Mouse (Mus musculus) limb, embryonic 15.5 days (tissue): Measurements from ENCODE around the gene Epm2aip1. TPM values are rescaled to one million over a fixed set of nuclear protein-coding genes. Genes with fewer than 3 reads are reported as not detected.
A peak's percentile ranks its signal among the peaks of the same experiment; 100 is the strongest.

Experiments
- ATAC-seq: fragments of 200-750 bp; cut with Nextera tagmentation; 2 replicates; pipeline ENCODE4 v1.8.0; 2017; ENCODE audit warnings: low read depth, moderate TSS enrichment; ENCODE audit not compliant: insufficient number of reproducible peaks, low FRiP score, low TSS enrichment
- H3K27ac ChIP-seq: fragments of 300-500 bp; sonication (generic); 2 replicates; pipeline ENCODE4 v1.5.1; 2015; ENCODE audit warnings: moderate library complexity, mild to moderate bottlenecking, inconsistent platforms
- H3K27me3 ChIP-seq: fragments of 300-500 bp; sonication (generic); 2 replicates; pipeline ENCODE4 v1.6.1; 2015; ENCODE audit warnings: inconsistent platforms
- H3K36me3 ChIP-seq: fragments of 300-500 bp; sonication (generic); 2 replicates; pipeline ENCODE4 v1.6.1; 2015; ENCODE audit warnings: inconsistent platforms
- H3K4me1 ChIP-seq: fragments of 300-500 bp; sonication (generic); 2 replicates; pipeline ENCODE4 v1.6.1; 2015; ENCODE audit warnings: inconsistent platforms
- H3K4me2 ChIP-seq: fragments of 300-500 bp; sonication (generic); 2 replicates; pipeline ENCODE4 v1.6.1; 2015; ENCODE audit warnings: mild to moderate bottlenecking, inconsistent platforms
- H3K4me3 ChIP-seq: fragments of 300-500 bp; sonication (generic); 2 replicates; pipeline ENCODE4 v1.5.1; 2015; ENCODE audit warnings: mild to moderate bottlenecking, inconsistent platforms
- H3K9ac ChIP-seq: fragments of 300-500 bp; sonication (generic); 2 replicates; pipeline ENCODE4 v1.6.1; 2015; ENCODE audit warnings: inconsistent platforms
- H3K9me3 ChIP-seq: fragments of 300-500 bp; sonication (generic); 2 replicates; pipeline ENCODE4 v1.6.1; 2016; ENCODE audit warnings: inconsistent platforms
- WGBS: fragments of 180-500 bp; shearing (Covaris S2); methylation state at CpG from one replicate; pipeline ENCODE4 v1.1.7; 2015; 5-methylcytosine and 5-hydroxymethylcytosine counted together
- polyA plus RNA-seq: library from polyadenylated mRNA; unstranded; fragments of >200 nt; fragmentation: Nextera tagmentation; extraction: Ambion mirVana; gene quantifications from 2 replicates; pipeline ENCODE4 v1.2.1, GENCODE M21; 2015

The Epm2aip1 gene
- polyA plus RNA-seq, 1 experiment from 2014 or later = 30.0 TPM

DNA sequence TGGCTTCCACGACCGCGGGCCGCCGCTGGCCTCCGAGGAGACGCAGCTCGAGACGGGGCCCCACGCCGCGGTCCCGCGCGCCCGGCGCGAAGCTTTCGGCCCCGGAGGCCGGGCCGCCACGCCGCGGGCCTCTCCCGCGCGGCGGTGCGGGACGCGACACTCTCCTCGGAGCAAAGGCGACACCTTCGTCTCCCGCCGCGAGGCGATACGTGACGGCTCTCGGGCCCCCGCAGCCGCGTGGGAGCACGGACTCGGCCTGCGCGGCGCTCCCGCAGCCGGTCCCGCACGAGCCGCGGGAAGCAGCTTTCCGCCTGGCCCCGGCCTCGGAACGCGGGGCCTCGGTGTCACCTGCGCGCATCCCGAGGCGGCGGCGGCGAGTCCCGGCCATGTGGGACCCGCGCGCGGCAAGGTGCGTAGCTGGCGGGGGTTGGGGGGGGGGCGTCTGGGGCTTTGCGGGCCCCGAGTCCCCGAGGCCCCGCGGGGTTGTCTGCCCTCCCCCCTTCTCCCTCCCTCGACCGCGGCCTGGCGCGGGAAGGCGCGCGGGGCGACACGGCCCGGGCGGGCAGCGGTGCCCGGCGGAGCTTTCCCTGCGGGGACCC lies 40.2 kb downstream of the Epm2aip1 start:
- ATAC-seq = no peak
- H3K27ac ChIP-seq = no peak overlapping the region
- no peaks in the 10 kb centered on the region; the same call in 1 of the 2 replicates for H3K9me3 ChIP-seq
- H3K9ac ChIP-seq = 0 out of 2 replicates have a peak overlapping the region, but pooled peaks have one; percentile 14
- peaks cover 20% of the 10 kb centered on the region for H3K4me1 ChIP-seq
- peak overlapping the region; percentile 97 for H3K4me2 ChIP-seq
- peak overlapping the region; percentile 49 for H3K4me3 ChIP-seq
- no peaks in the 10 kb centered on the region for H3K36me3 ChIP-seq
- WGBS = under 1% methylated on average over 60 of the region's 98 CpGs
- peaks cover 59% of the 10 kb centered on the region for H3K27me3 ChIP-seq

GRCm38 (mm10) chr9:111312442-111313141 lies 40.9 kb downstream of the Epm2aip1 start:
- Histone ChIP-seq H3K9ac (0 out of 2 replicates have a peak overlapping the region, but pooled peaks have one; percentile 14), H3K27me3 (peaks cover 59% of the 10 kb centered on the region), H3K4me3 (peak overlapping the region; percentile 49), H3K9me3 (no peaks in the 10 kb centered on the region; the same call in 1 of the 2 replicates), H3K4me1 (peaks cover 20% of the 10 kb centered on the region), H3K36me3 (no peaks in the 10 kb centered on the region), H3K4me2 (peak overlapping the region; percentile 97), H3K27ac (no peak overlapping the region)
- under 1% methylated on average over 33 of the region's 59 CpGs for WGBS
- no peak for ATAC-seq

GRCm38 (mm10) chr9:111313299-111313698 lies 41.6 kb downstream of the Epm2aip1 start:
- Histone ChIP-seq H3K4me3 (no peak overlapping the region), H3K9ac (no peak overlapping the region), H3K27ac (no peak overlapping the region), H3K4me1 (peaks cover 20% of the 10 kb centered on the region), H3K36me3 (no peaks in the 10 kb centered on the region), H3K27me3 (peaks cover 59% of the 10 kb centered on the region), H3K9me3 (no peaks in the 10 kb centered on the region; the same call in 1 of the 2 replicates), H3K4me2 (no peak overlapping the region)
- ATAC-seq = no peak
- WGBS = 11% methylated on average over 6 of the region's 6 CpGs

DNA sequence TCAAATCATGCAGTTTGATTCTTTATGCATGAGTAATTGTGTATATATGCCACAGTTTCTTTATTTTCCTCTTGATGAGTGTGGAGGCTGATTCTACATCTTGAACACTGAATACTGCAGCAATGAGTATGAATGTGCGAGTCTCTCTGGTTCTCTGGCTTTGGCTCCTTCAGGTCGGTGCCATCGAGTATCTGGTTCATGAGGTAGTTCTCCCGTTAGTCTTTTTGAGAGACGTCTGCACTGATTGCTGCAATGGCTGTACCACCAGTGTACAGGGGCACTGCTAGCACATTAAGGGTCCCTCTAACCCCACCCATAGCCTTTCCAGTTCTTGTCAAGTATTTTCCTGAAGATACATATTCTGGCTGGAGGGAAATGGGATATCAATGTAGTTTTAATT lies 42.1 kb downstream of the Epm2aip1 start:
- Histone ChIP-seq H3K4me3 (no peak overlapping the region), H3K27me3 (peaks cover 59% of the 10 kb centered on the region), H3K4me2 (no peak overlapping the region), H3K9ac (no peak overlapping the region), H3K27ac (no peak overlapping the region), H3K4me1 (peaks cover 20% of the 10 kb centered on the region), H3K9me3 (no peaks in the 10 kb centered on the region; the same call in 1 of the 2 replicates), H3K36me3 (no peaks in the 10 kb centered on the region)
- 24% methylated on average over 5 of the region's 5 CpGs for WGBS
- ATAC-seq = no peak

DNA sequence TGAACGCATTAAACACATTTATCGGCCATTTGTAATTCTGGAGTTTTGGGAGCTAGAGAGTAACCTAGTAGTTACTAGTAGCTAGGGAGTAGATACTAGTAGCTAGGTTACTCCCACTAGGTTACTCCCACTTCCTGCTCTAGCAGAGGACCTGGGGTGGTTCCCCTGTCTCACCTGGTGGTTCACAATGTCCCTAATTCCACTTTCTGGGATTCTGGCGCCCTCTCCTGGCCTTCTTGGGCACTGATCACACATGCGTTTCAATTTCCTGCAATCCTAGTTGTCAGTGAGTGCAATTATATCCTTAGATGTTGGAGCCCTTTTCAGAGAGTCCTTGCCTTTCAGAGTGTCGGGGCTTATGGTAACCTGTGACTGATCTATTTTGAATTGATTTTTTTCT lies 42.5 kb downstream of the Epm2aip1 start:
- peaks cover 20% of the 10 kb centered on the region for H3K4me1 ChIP-seq
- peaks cover 55% of the 10 kb centered on the region for H3K27me3 ChIP-seq
- H3K9ac ChIP-seq = no peak overlapping the region
- no peak for ATAC-seq
- no peak overlapping the region for H3K4me3 ChIP-seq
- 34% methylated on average over 5 of the region's 5 CpGs for WGBS
- no peak overlapping the region for H3K4me2 ChIP-seq
- H3K9me3 ChIP-seq = no peaks in the 10 kb centered on the region; the same call in 1 of the 2 replicates
- H3K27ac ChIP-seq = no peak overlapping the region
- no peaks in the 10 kb centered on the region for H3K36me3 ChIP-seq

GRCm38 (mm10) chr9:111320912-111321311 lies 49.2 kb downstream of the Epm2aip1 start:
- H3K4me3 ChIP-seq = no peak overlapping the region
- no peaks in the 10 kb centered on the region for H3K4me1 ChIP-seq
- H3K9ac ChIP-seq = no peak overlapping the region
- WGBS = 71% methylated on average over 4 of the region's 4 CpGs
- H3K4me2 ChIP-seq = no peak overlapping the region
- H3K27me3 ChIP-seq = 0 out of 2 replicates have a peak, but pooled peaks cover 3% of the 10 kb centered on the region
- no peaks in the 10 kb centered on the region for H3K36me3 ChIP-seq
- no peak for ATAC-seq
- no peak overlapping the region for H3K27ac ChIP-seq
- no peaks in the 10 kb centered on the region for H3K9me3 ChIP-seq

- Histone ChIP-seq H3K27me3 (no peaks in the 10 kb centered on the region), H3K27ac (no peak overlapping the region), H3K4me3 (no peak overlapping the region), H3K4me1 (no peaks in the 10 kb centered on the region), H3K9ac (no peak overlapping the region), H3K36me3 (no peaks in the 10 kb centered on the region), H3K9me3 (no peaks in the 10 kb centered on the region), H3K4me2 (no peak overlapping the region)
- no peak for ATAC-seq
- 86% methylated on average over 2 of the region's 2 CpGs for WGBS
Observed at GRCm38 (mm10) chr9:111324881-111325280, 53.2 kb downstream of the Epm2aip1 start.

Other genes starting within 250 kb of the Epm2aip1 start
- gene Ccrl2, start 214.4 kb upstream of the Epm2aip1 start, polyA plus RNA-seq = 1.1 and 1.2 TPM in 2 replicates
- 39.1 and 39.7 TPM in 2 replicates for gene Lrrfip2, start 154.3 kb upstream of the Epm2aip1 start, polyA plus RNA-seq
- 32.2 and 35.7 TPM in 2 replicates for gene Mlh1, start 138 bp upstream of the Epm2aip1 start, polyA plus RNA-seq
- gene Trank1, start 39.8 kb downstream of the Epm2aip1 start, polyA plus RNA-seq = 0.57 and 0.76 TPM in 2 replicates
- 0.43 and 0.44 TPM in 2 replicates for gene Dclk3, start 167.2 kb downstream of the Epm2aip1 start, polyA plus RNA-seq